Mouse (Mus musculus) neural tube, embryonic 15.5 days (tissue): Measurements from ENCODE around the gene Mmp25. TPM values are rescaled to one million over a fixed set of nuclear protein-coding genes. Genes with fewer than 3 reads are reported as not detected.

Source experiments
- ATAC-seq: fragments of 200-750 bp; cut with Nextera tagmentation; 2 replicates; pipeline ENCODE4 v1.8.0; 2017; ENCODE audit warnings: mild to moderate bottlenecking, moderate TSS enrichment, moderate library complexity; ENCODE audit not compliant: low FRiP score
- H3K27ac ChIP-seq: fragments of 300-500 bp; sonication (generic); replicated peaks from 2 replicates; pipeline ENCODE4 v1.5.1; 2015; ENCODE audit warnings: mild to moderate bottlenecking, inconsistent platforms
- H3K27me3 ChIP-seq: fragments of 300-500 bp; sonication (generic); replicated peaks from 2 replicates; pipeline ENCODE4 v1.6.1; 2015; ENCODE audit warnings: inconsistent platforms
- H3K36me3 ChIP-seq: fragments of 300-500 bp; sonication (generic); 2 replicates; pipeline ENCODE4 v1.6.1; 2015; ENCODE audit warnings: inconsistent platforms
- H3K4me1 ChIP-seq: fragments of 300-500 bp; sonication (generic); 2 replicates; pipeline ENCODE4 v1.6.1; 2015; ENCODE audit warnings: inconsistent platforms
- H3K4me2 ChIP-seq: fragments of 300-500 bp; sonication (generic); 2 replicates; pipeline ENCODE4 v1.6.1; 2015; ENCODE audit warnings: inconsistent platforms, mild to moderate bottlenecking, moderate library complexity
- H3K4me3 ChIP-seq: fragments of 300-500 bp; sonication (generic); replicated peaks from 2 replicates; pipeline ENCODE4 v1.5.1; 2015; ENCODE audit warnings: mild to moderate bottlenecking, inconsistent platforms
- H3K9ac ChIP-seq: fragments of 300-500 bp; sonication (generic); replicated peaks from 2 replicates; pipeline ENCODE4 v1.6.1; 2015; ENCODE audit warnings: mild to moderate bottlenecking, inconsistent platforms
- H3K9me3 ChIP-seq: fragments of 300-500 bp; sonication (generic); replicated peaks from 2 replicates; pipeline ENCODE4 v1.6.1; 2016; ENCODE audit warnings: inconsistent platforms
- WGBS: fragments of 180-500 bp; shearing (Covaris S2); methylation state at CpG from one replicate; pipeline ENCODE4 v1.1.7; 2015; ENCODE audit warnings: mixed read lengths; 5-methylcytosine and 5-hydroxymethylcytosine counted together
- polyA plus RNA-seq: library from polyadenylated mRNA; unstranded; fragments of >200 nt; fragmentation: Nextera tagmentation; extraction: Ambion mirVana; gene quantifications from 2 replicates; pipeline ENCODE4 v1.2.1, GENCODE M21; 2015

Mmp25 gene
- polyA plus RNA-seq = 2.1 and 2.5 TPM in 2 replicates

DNA sequence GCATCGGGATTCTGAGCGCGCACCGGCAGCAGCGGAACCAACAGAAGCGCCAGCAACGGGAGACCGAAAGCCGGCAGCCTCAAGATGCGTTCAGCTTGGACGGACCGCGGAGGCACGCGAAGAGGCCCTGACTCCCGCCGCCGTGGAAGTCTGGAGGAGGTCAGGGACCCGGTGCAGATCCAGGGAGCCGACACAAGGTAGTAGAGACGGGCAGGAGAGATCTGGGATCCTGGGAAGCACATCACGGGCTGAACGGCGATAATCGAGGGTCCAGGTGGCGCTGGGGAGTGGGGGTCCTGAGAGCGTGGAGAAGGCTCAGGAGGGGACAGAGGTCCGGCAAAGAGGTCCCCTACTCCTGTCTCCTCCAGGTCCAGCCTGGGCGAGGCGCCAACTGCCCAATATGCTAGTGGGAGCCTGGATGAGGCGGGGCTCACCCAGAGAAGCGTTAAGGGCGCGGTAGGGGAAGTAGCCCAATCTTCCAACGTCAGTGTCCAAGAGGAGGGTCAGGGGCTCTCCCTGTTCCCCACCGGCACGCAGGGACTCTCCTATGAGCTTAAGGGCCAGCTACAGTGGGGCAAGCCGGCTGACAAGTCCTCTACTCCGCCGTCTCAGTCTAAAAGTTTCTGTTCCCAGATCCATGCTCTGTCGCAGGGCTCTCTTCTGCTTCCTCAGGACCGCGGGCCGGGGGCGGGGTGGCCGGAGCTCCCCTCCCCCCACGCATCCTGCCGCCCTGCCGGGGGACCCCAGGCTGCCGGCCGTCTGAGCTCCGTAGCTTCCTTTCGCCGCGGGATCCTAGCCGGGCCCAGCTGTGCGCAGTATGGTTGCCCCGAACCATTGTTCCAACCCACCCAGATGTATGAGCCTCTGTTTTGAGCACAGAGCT is at the start of gene Mmp25:
Gene Mmp25, minus strand, starts transcription at position 665 of the 883 bp plus-strand sequence.
- ATAC-seq = peak; percentile 14; the same call in 1 of the 2 replicates
- under 1% methylated on average over 58 of the region's 58 CpGs for WGBS
- H3K27me3 ChIP-seq = peaks cover 39% of the 10 kb centered on the region

GRCm38 (mm10) chr17:23694491-23694890 is 49.4 kb upstream of the Mmp25 start:
- H3K27ac ChIP-seq = no peak overlapping the region
- peaks cover 7% of the 10 kb centered on the region for H3K4me1 ChIP-seq
- no peak overlapping the region for H3K4me2 ChIP-seq
- H3K9me3 ChIP-seq = no peaks in the 10 kb centered on the region
- WGBS = 71% methylated on average over 1 of the region's 1 CpGs
- no peaks in the 10 kb centered on the region for H3K36me3 ChIP-seq
- ATAC-seq = no peak
- H3K9ac ChIP-seq = no peak overlapping the region
- H3K4me3 ChIP-seq = no peak overlapping the region
- peaks cover 25% of the 10 kb centered on the region for H3K27me3 ChIP-seq

More for the DNA sequence above, at the start of gene Mmp25:
- Histone ChIP-seq H3K9ac (peak within 1 kb of the TSS; percentile 34), H3K27ac (no peak within 1 kb of the TSS), H3K9me3 (no peaks in the 10 kb centered on the region), H3K36me3 (no peaks in the 10 kb centered on the region), H3K4me2 (peak within 1 kb of the TSS; percentile 66), H3K4me3 (peak within 1 kb of the TSS; percentile 36), H3K4me1 (peaks cover 11% of the 10 kb centered on the region)

- H3K4me2 ChIP-seq = no peak within 1 kb of the TSS
- no peak for ATAC-seq
- peaks cover 60% of the 10 kb centered on the region for H3K27me3 ChIP-seq
- no peak within 1 kb of the TSS for H3K4me3 ChIP-seq
- H3K27ac ChIP-seq = no peak within 1 kb of the TSS
- no peaks in the 10 kb centered on the region for H3K36me3 ChIP-seq
- 12% methylated on average over 15 of the region's 15 CpGs for WGBS
- H3K4me1 ChIP-seq = peaks cover 11% of the 10 kb centered on the region
- H3K9me3 ChIP-seq = no peaks in the 10 kb centered on the region
- no peak within 1 kb of the TSS for H3K9ac ChIP-seq
Measured at GRCm38 (mm10) chr17:23683856-23684672, 39.0 kb upstream of the Mmp25 start, which contains the start of gene Cldn9. Gene Cldn9, minus strand, starts transcription at chr17:23684026.

DNA sequence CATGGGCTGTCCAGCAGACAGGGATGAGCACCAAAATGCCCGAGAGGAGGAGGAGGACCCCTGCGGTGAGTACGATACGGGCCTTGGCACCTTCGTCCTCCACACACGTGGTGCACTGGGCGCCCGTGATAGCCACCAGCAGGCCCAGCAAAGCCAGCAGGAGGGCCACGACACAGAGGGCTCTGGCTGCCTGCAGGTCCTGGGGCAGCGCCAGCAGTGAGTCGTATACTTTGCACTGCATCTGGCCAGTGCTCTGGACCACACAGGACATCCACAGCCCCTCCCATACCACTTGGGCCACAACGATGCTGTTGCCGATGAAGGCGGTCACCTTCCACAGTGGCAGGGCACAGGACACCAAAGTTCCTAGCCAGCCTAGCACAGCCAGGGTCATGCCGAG is 38.1 kb upstream of the Mmp25 start:
- WGBS = 16% methylated on average over 15 of the region's 15 CpGs
- Histone ChIP-seq H3K4me2 (no peak overlapping the region), H3K4me1 (peaks cover 11% of the 10 kb centered on the region), H3K9ac (no peak overlapping the region), H3K27ac (no peak overlapping the region), H3K27me3 (peaks cover 68% of the 10 kb centered on the region), H3K36me3 (no peaks in the 10 kb centered on the region), H3K9me3 (no peaks in the 10 kb centered on the region), H3K4me3 (no peak overlapping the region)
- 0 out of 2 replicates have a peak, but pooled peaks have one; percentile 35 for ATAC-seq

- no peaks in the 10 kb centered on the region for H3K9me3 ChIP-seq
- 65% methylated on average over 3 of the region's 3 CpGs for WGBS
- no peak overlapping the region for H3K4me2 ChIP-seq
- peaks cover 13% of the 10 kb centered on the region for H3K4me1 ChIP-seq
- ATAC-seq = no peak
- no peaks in the 10 kb centered on the region for H3K36me3 ChIP-seq
- no peak overlapping the region for H3K27ac ChIP-seq
- H3K27me3 ChIP-seq = peaks cover 74% of the 10 kb centered on the region
- no peak overlapping the region for H3K4me3 ChIP-seq
- H3K9ac ChIP-seq = no peak overlapping the region
Measured at GRCm38 (mm10) chr17:23682530-23682929, 37.5 kb upstream of the Mmp25 start.

DNA sequence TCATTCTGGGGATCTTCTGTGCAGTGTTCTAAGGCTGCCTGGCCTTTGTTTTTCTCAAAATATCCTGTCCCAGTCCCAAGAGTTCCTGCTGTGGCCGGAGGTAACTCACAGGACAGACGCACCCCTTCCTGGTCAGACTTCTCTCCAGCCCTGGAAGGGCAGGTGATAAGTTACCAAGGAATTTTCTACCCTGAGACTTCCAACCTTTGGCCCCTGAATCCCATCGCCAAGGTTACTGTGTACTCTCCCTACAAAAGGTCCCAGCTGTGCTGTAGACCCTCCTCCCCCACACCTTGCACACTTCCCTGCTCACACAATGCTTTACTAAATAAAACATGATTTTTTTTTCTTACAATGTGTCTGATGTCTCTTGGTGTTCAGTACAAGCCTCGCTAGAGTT is 37.0 kb upstream of the Mmp25 start:
- ATAC-seq = no peak
- Histone ChIP-seq H3K36me3 (no peaks in the 10 kb centered on the region), H3K27me3 (peaks cover 75% of the 10 kb centered on the region), H3K4me2 (no peak overlapping the region), H3K9me3 (no peaks in the 10 kb centered on the region), H3K4me1 (peaks cover 18% of the 10 kb centered on the region), H3K9ac (no peak overlapping the region), H3K27ac (no peak overlapping the region), H3K4me3 (no peak overlapping the region)
- 65% methylated on average over 4 of the region's 4 CpGs for WGBS

DNA sequence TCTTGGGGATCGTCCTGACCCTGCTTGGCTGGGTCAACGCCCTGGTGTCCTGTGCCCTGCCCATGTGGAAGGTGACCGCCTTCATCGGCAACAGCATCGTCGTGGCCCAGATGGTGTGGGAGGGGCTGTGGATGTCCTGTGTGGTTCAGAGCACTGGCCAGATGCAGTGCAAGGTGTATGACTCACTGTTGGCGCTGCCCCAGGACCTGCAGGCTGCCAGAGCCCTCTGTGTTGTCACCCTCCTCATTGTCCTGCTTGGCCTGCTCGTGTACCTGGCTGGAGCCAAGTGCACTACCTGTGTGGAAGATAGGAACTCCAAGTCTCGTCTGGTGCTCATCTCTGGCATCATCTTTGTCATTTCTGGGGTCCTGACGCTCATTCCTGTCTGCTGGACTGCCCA is 36.0 kb upstream of the Mmp25 start:
- Histone ChIP-seq H3K27ac (no peak overlapping the region), H3K9me3 (no peaks in the 10 kb centered on the region), H3K36me3 (no peaks in the 10 kb centered on the region), H3K4me2 (no peak overlapping the region), H3K9ac (no peak overlapping the region), H3K4me1 (peaks cover 28% of the 10 kb centered on the region), H3K27me3 (peaks cover 83% of the 10 kb centered on the region), H3K4me3 (no peak overlapping the region)
- ATAC-seq = no peak
- 77% methylated on average over 10 of the region's 10 CpGs for WGBS

GRCm38 (mm10) chr17:23680336-23680735 is 35.3 kb upstream of the Mmp25 start:
- H3K27me3 ChIP-seq = peaks cover 89% of the 10 kb centered on the region
- no peak overlapping the region for H3K4me2 ChIP-seq
- H3K36me3 ChIP-seq = no peaks in the 10 kb centered on the region
- no peak for ATAC-seq
- H3K9me3 ChIP-seq = no peaks in the 10 kb centered on the region
- H3K27ac ChIP-seq = no peak overlapping the region
- peaks cover 35% of the 10 kb centered on the region for H3K4me1 ChIP-seq
- WGBS = 66% methylated on average over 9 of the region's 9 CpGs
- no peak overlapping the region for H3K9ac ChIP-seq
- H3K4me3 ChIP-seq = no peak overlapping the region

DNA sequence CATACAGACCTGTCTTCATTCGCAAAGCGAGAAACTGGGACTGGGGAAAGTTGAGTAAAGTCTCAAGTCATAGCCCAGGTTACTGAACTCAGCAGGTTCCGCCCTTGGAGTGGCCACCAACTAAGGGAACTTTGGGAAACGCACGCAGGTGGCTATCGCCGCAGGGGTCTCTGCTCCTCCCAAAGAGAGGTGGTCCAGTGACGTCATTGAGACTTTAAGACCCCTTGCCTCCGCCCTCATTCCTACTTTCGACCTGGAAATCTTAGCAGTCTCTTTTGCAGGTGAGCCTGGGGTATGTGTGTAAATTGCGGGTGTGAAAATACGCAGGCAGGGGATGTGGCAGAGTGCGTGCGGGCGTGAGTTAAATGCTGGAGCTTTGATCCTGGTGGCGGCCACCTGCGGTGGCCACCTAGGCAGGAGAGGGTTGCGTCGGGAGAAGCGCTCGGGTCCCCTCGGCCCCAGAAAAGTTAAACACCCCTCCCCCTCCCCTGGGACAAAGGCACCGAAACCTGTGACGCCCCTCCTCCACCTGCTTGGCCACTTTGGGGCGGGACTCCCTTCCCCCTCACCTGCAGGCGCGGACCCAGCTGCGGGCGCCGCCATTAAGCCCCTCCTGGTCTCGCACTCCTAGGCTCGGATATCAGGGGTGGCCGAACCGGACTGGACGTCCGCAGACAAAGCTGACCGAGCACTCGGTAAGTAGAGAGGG is 34.2 kb upstream of the Mmp25 start, which contains the start of gene Cldn6:
Gene Cldn6, plus strand, starts transcription at position 123 of the 709 bp plus-strand sequence.
- Histone ChIP-seq H3K4me2 (peak within 1 kb of the TSS; percentile 11), H3K36me3 (no peaks in the 10 kb centered on the region), H3K4me3 (0 out of 2 replicates have a peak within 1 kb of the TSS, but pooled peaks have one; percentile 0), H3K4me1 (peaks cover 46% of the 10 kb centered on the region), H3K9me3 (no peaks in the 10 kb centered on the region), H3K27ac (no peak within 1 kb of the TSS), H3K9ac (no peak within 1 kb of the TSS), H3K27me3 (peaks cover 86% of the 10 kb centered on the region)
- 3% methylated on average over 38 of the region's 38 CpGs for WGBS
- ATAC-seq = no peak

DNA sequence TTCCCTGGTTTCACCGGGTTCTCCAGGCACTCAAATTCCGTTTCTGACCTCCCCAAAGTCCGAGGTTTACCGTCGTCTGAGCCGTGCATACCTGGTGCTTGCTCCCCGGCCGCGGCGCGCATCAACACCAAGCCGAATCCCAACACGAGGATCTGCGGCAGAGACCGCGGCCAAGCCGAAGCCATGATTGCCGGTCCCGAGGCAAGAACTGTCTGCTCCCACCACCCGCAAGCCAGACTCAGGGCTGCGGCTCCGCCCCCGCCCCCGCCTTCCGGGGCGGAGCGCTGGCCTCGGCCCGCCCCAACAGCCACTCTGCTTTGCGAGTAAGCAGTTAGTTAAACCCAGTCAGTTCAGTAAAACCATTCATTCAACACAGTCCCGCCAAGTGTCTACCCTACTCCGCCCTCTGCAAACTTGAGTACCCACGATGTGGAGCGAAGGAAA is 32.2 kb upstream of the Mmp25 start, which contains the start of gene Tnfrsf12a:
Gene Tnfrsf12a, minus strand, starts transcription at position 233 of the 444 bp plus-strand sequence.
- Histone ChIP-seq H3K4me3 (peak within 1 kb of the TSS; percentile 53), H3K4me2 (peak within 1 kb of the TSS; percentile 95), H3K9me3 (no peaks in the 10 kb centered on the region), H3K9ac (peak within 1 kb of the TSS; percentile 57), H3K27ac (no peak within 1 kb of the TSS), H3K36me3 (no peaks in the 10 kb centered on the region), H3K4me1 (peaks cover 54% of the 10 kb centered on the region), H3K27me3 (peaks cover 66% of the 10 kb centered on the region)
- peak; percentile 21; the same call in 1 of the 2 replicates for ATAC-seq
- WGBS = under 1% methylated on average over 34 of the region's 34 CpGs
